Mouse (Mus musculus) forebrain, embryonic 11.5 days (tissue): ENCODE data around the gene Capzb. TPM values are rescaled to one million over a fixed set of nuclear protein-coding genes. Genes with fewer than 3 reads are reported as not detected.

Source experiments
- ATAC-seq: fragments of 200-750 bp; cut with Nextera tagmentation; replicated peaks from 2 replicates; pipeline ENCODE4 v1.8.0; 2017; ENCODE audit warnings: moderate TSS enrichment; ENCODE audit not compliant: low FRiP score
- DNase-seq: peaks from one replicate; pipeline ENCODE4 v3.0.0-alpha.2; 2017; ENCODE audit warnings: low spot score
- H3K27ac ChIP-seq: fragments of 300-500 bp; sonication (generic); 2 replicates; pipeline ENCODE4 v1.5.1; 2014; ENCODE audit warnings: low read depth, low read length
- H3K27me3 ChIP-seq: fragments of 300-500 bp; sonication (generic); 2 replicates; pipeline ENCODE4 v1.6.1; 2014; ENCODE audit warnings: mild to moderate bottlenecking, low read length, mixed read lengths; ENCODE audit not compliant: control insufficient read depth, insufficient read depth
- H3K36me3 ChIP-seq: fragments of 300-500 bp; sonication (generic); 2 replicates; pipeline ENCODE4 v1.6.1; 2014; ENCODE audit warnings: mild to moderate bottlenecking, low read length, moderate library complexity, mixed read lengths; ENCODE audit not compliant: control insufficient read depth, insufficient read depth
- H3K4me1 ChIP-seq: fragments of 300-500 bp; sonication (generic); replicated peaks from 2 replicates; pipeline ENCODE4 v1.6.1; 2014; ENCODE audit warnings: low read length, mixed read lengths; ENCODE audit not compliant: control insufficient read depth, insufficient read depth
- H3K4me2 ChIP-seq: fragments of 300-500 bp; sonication (generic); 2 replicates; pipeline ENCODE4 v1.6.1; 2014; ENCODE audit warnings: low read depth, mild to moderate bottlenecking, low read length, moderate library complexity, mixed read lengths; ENCODE audit not compliant: severe bottlenecking
- H3K4me3 ChIP-seq: fragments of 300-500 bp; sonication (generic); 2 replicates; pipeline ENCODE4 v1.5.1; 2014; ENCODE audit warnings: low read depth, low read length
- H3K9ac ChIP-seq: fragments of 300-500 bp; sonication (generic); 2 replicates; pipeline ENCODE4 v1.6.1; 2014; ENCODE audit warnings: low read length
- H3K9me3 ChIP-seq: fragments of 300-500 bp; sonication (generic); 2 replicates; pipeline ENCODE4 v1.6.1; 2016; ENCODE audit warnings: low read length, mixed read lengths; ENCODE audit not compliant: control insufficient read depth
- WGBS: fragments of 180-500 bp; shearing (Covaris S2); extraction: QIAGEN DNeasy Blood & Tissue Kit; methylation state at CpG from one replicate; pipeline ENCODE4 v1.1.7; 2014; 5-methylcytosine and 5-hydroxymethylcytosine counted together
- polyA plus RNA-seq: library from polyadenylated mRNA; unstranded; fragments of >200 nt; fragmentation: Nextera tagmentation; extraction: Ambion mirVana; gene quantifications from 2 replicates; pipeline ENCODE4 v1.2.1, GENCODE M21; 2014

Gene Capzb
- polyA plus RNA-seq, 1 experiment from 2014 or later: 238 TPM

DNA sequence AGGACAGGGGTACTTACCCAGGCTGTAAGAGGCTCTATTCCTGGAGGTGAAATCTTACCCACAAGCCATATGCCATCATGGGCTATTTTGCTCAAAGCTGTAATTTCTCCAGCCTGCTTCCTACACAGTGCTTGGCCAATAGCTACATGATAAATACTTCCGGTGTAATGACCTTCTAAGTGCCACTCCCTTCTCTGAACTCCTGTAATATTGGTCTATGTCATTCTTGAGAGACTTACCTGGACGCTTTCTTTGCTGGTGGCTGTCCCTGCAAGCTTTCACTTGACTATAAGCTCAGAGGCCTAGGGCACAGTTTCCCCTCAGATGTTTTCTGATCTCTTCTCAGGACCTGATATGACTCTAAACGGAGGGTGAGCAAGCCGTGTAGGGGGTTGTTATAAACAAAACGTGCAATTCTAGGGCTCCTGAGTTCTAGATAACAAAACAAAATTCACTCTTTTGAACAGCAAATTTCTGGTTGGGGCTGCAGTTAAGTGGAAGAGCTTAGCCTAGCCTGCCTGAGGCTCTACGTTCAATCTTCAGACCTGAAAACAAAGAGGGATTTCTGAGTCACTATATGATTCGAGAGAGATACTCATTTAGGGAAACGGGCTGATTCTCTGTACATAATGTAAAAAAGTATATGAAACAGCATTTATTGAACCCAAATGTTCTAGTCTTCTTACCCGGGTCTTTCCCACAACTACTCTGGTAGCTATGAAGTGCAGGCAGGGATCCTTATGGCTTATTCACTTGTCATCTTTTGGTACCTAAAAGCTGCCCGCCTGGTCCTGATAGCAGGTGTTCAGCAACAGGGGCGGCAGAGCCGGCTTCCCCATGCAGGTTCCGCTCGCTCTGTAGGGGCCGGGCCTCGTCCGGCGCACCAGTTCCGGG lies 847 bp upstream of the Capzb start:
- H3K4me3 ChIP-seq: peak overlapping the region; percentile 90
- H3K27ac ChIP-seq: peak overlapping the region; percentile 77
- 20% methylated on average over 19 of the region's 19 CpGs for WGBS
- ATAC-seq (no peak), DNase-seq (no peak)
- no peaks in the 10 kb centered on the region for H3K9me3 ChIP-seq
- H3K4me2 ChIP-seq: peak overlapping the region; percentile 76
- peak overlapping the region; percentile 70 for H3K9ac ChIP-seq
- no peaks in the 10 kb centered on the region for H3K27me3 ChIP-seq
- no peaks in the 10 kb centered on the region for H3K36me3 ChIP-seq
- peaks cover 14% of the 10 kb centered on the region; the same call in 1 of the 2 replicates for H3K4me1 ChIP-seq

- WGBS: 7% methylated on average over 35 of the region's 35 CpGs
- ATAC-seq (peak; percentile 45; the same call in 1 of the 2 replicates), DNase-seq (peak; percentile 56)
- Histone ChIP-seq H3K4me1 (peaks cover 14% of the 10 kb centered on the region; the same call in 1 of the 2 replicates), H3K27me3 (no peaks in the 10 kb centered on the region), H3K4me2 (peak overlapping the region; percentile 95), H3K9ac (peak overlapping the region; percentile 90), H3K36me3 (no peaks in the 10 kb centered on the region), H3K4me3 (peak overlapping the region; percentile 90), H3K27ac (0 out of 2 replicates have a peak overlapping the region, but pooled peaks have one; percentile 41), H3K9me3 (no peaks in the 10 kb centered on the region)
Observed at GRCm38 (mm10) chr4:139193176-139194093, 736 bp downstream of the Capzb start.

GRCm38 (mm10) chr4:139195101-139195500 lies 2.4 kb downstream of the Capzb start:
- DNase-seq (no peak), ATAC-seq (no peak)
- Histone ChIP-seq H3K36me3 (no peaks in the 10 kb centered on the region), H3K4me3 (no peak overlapping the region), H3K4me2 (no peak overlapping the region), H3K4me1 (peaks cover 14% of the 10 kb centered on the region; the same call in 1 of the 2 replicates), H3K9me3 (no peaks in the 10 kb centered on the region), H3K9ac (no peak overlapping the region), H3K27ac (no peak overlapping the region), H3K27me3 (no peaks in the 10 kb centered on the region)
- WGBS: 88% methylated on average over 5 of the region's 5 CpGs

GRCm38 (mm10) chr4:139196464-139196863 lies 3.8 kb downstream of the Capzb start:
- H3K4me3 ChIP-seq: no peak overlapping the region
- peaks cover 14% of the 10 kb centered on the region; the same call in 1 of the 2 replicates for H3K4me1 ChIP-seq
- no peak overlapping the region for H3K27ac ChIP-seq
- H3K27me3 ChIP-seq: no peaks in the 10 kb centered on the region
- ATAC-seq: no peak
- H3K36me3 ChIP-seq: no peaks in the 10 kb centered on the region
- no peak for DNase-seq
- no peak overlapping the region for H3K4me2 ChIP-seq
- WGBS: 83% methylated on average over 6 of the region's 6 CpGs
- H3K9ac ChIP-seq: no peak overlapping the region
- H3K9me3 ChIP-seq: no peaks in the 10 kb centered on the region

DNA sequence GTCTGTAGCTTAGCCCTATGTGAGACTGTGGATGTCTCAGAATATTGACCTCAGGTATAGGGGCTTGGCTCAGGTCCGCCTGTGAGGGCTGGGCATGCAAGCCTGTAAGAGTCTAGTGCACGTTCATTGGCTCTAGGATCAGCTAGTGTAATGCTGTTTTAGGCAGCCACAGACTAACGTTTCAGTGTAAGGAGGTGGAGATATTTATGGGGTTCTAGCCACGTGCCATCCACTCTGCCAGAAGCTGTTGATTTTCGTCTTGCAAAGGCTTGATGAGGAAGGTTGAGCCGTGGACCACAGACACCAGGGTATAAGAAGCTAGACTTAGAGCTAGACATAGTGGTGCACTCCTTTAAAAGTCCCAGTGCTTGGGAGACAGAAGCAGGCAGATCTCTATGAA lies 4.2 kb downstream of the Capzb start:
- ATAC-seq (no peak), DNase-seq (no peak)
- no peaks in the 10 kb centered on the region for H3K9me3 ChIP-seq
- H3K36me3 ChIP-seq: no peaks in the 10 kb centered on the region
- H3K9ac ChIP-seq: no peak overlapping the region
- H3K27me3 ChIP-seq: no peaks in the 10 kb centered on the region
- no peak overlapping the region for H3K27ac ChIP-seq
- WGBS: 88% methylated on average over 6 of the region's 6 CpGs
- no peak overlapping the region for H3K4me2 ChIP-seq
- H3K4me1 ChIP-seq: peaks cover 14% of the 10 kb centered on the region; the same call in 1 of the 2 replicates
- no peak overlapping the region for H3K4me3 ChIP-seq

GRCm38 (mm10) chr4:139197453-139197852 lies 4.8 kb downstream of the Capzb start:
- Histone ChIP-seq H3K4me2 (no peak overlapping the region), H3K36me3 (no peaks in the 10 kb centered on the region), H3K9ac (no peak overlapping the region), H3K27ac (no peak overlapping the region), H3K27me3 (no peaks in the 10 kb centered on the region), H3K9me3 (no peaks in the 10 kb centered on the region), H3K4me3 (no peak overlapping the region), H3K4me1 (peaks cover 14% of the 10 kb centered on the region; the same call in 1 of the 2 replicates)
- ATAC-seq: no peak
- DNase-seq: no peak
- 86% methylated on average over 5 of the region's 5 CpGs for WGBS

DNA sequence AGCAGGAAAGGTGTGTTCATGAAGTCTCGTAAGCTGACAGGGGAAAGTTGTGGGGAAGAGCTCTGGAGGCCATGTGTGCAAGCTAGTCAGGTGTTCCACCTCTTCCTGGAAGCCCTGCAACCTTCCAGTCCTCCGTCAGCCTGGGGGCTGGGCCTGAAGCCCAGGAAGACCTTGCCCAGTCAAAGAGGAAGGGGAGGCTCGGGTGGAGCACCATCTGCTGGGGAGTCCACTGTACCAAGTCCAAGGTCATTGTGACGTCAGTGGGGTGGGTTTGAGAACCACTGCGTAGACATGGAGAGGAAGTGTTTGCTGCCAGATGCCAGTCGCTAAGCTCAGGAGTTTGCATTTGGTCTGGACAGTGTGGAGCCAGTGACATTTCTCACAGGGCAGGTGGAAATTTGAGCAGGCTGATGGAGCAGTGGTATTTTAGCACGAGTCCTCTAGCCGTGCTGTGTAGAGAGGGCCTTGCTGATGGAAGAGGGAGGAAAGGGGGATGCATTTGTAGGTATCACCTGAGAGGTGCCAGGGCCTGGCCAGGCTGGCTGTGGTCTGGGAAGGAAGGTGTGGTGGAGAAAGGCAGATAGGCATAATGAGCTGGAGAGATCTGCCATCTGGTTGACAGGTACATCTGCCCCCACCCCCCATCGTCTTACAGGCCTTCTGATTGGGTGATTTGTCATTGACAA lies 5.4 kb downstream of the Capzb start:
- Histone ChIP-seq H3K27ac (no peak overlapping the region), H3K27me3 (no peaks in the 10 kb centered on the region), H3K4me2 (no peak overlapping the region), H3K36me3 (no peaks in the 10 kb centered on the region), H3K4me3 (no peak overlapping the region), H3K4me1 (peaks cover 14% of the 10 kb centered on the region; the same call in 1 of the 2 replicates), H3K9me3 (no peaks in the 10 kb centered on the region), H3K9ac (no peak overlapping the region)
- DNase-seq (no peak), ATAC-seq (no peak)
- WGBS: 82% methylated on average over 9 of the region's 9 CpGs

GRCm38 (mm10) chr4:139199126-139199525 lies 6.4 kb downstream of the Capzb start:
- no peak overlapping the region for H3K4me2 ChIP-seq
- no peaks in the 10 kb centered on the region for H3K9me3 ChIP-seq
- H3K36me3 ChIP-seq: no peaks in the 10 kb centered on the region
- peaks cover 7% of the 10 kb centered on the region; the same call in 1 of the 2 replicates for H3K4me1 ChIP-seq
- H3K4me3 ChIP-seq: no peak overlapping the region
- H3K9ac ChIP-seq: no peak overlapping the region
- H3K27ac ChIP-seq: no peak overlapping the region
- no peak for DNase-seq
- no peaks in the 10 kb centered on the region for H3K27me3 ChIP-seq
- WGBS: 89% methylated on average over 9 of the region's 9 CpGs
- no peak for ATAC-seq
